Mouse (Mus musculus): ENCODE measurements at regions not wholly inside any gene's neighbourhood (a gene's known extent, or its start where the extent isn't known, plus 50 kb on each side); places are given as distances from the start of the nearest gene placed in this dataset.

GRCm38 (mm10) chr13:72576485-72576884, 52.1 kb upstream of the Irx2 start:
- no peak for TF ChIP-seq EP300 (IDR thresholded peaks at IDR 0.05; ENCODE audit: low read depth)
- no peak for TF ChIP-seq CTCF (IDR thresholded peaks at IDR 0.05; ENCODE audit: low read depth)

Measured in liver, embryonic 14.5 days (tissue).